Mouse (Mus musculus) activated CD4-positive, CD25-positive, alpha-beta regulatory T cell, adult 9 weeks (primary cell): Measurements from ENCODE around the gene Ntsr2. TPM values are rescaled to one million over a fixed set of nuclear protein-coding genes. Genes with fewer than 3 reads are reported as not detected.

Source experiments
- polyA plus RNA-seq: library from polyadenylated mRNA; unstranded; fragments of 100-300 nt; shearing (Covaris generic); gene quantifications from one replicate; pipeline ENCODE4 v1.2.1, GENCODE M21; 2017

Gene Ntsr2
- not detected for polyA plus RNA-seq

DNA sequence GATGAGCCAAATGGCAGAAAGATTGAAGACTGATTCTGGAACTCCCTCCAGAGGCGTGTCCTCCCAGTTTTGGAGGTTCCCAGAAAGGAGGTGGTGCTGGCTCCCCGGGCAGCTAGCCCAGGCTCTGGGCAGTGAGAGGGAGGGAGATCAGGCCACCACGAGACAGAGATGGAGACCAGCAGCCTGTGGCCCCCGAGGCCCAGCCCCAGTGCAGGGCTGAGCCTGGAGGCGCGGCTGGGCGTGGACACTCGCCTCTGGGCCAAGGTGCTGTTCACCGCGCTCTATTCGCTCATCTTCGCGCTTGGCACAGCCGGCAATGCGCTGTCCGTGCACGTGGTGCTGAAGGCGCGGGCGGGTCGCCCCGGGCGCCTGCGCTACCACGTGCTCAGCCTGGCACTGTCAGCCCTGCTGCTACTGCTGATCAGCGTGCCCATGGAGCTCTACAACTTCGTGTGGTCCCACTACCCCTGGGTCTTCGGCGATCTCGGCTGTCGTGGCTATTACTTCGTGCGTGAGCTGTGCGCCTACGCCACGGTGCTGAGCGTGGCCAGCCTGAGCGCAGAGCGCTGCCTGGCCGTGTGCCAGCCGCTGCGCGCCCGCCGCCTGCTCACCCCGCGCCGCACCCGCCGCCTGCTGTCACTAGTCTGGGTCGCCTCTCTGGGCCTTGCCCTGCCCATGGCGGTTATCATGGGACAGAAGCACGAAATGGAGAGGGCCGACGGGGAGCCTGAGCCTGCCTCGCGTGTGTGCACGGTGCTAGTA, at the start of gene Ntsr2:
Ntsr2 (plus strand) TSS at position 51 of the 762 bp plus-strand sequence.

DNA sequence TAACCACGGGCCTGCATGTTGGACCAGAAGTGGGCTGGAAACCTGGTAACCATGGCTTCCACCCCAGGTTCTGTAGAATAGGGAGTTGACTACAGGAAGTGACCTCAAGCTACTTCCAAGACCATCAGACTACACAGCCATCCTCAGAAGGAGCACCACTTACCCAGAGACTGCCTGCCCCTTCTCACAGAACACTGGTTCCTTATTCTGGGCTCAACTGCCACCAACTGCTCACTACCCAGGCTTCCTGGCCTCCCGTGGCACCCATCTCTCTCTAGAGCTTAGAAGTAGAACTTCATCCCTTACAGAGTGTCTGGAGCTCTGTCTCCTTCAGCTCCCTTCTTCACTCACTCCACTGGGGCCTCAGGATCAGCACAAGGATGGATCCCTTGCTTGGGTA, 42.2 kb upstream of the Ntsr2 start, which contains the start of gene Lpin1:
Lpin1 (minus strand) TSS at position 31 of the 400 bp plus-strand sequence.

Other genes with a start within 250 kb of the Ntsr2 start
- 28.1 TPM for gene Lpin1, start 42.4 kb upstream of the Ntsr2 start, polyA plus RNA-seq
- not detected for gene Greb1, start 147.5 kb downstream of the Ntsr2 start, polyA plus RNA-seq
- gene E2f6, start 157.6 kb downstream of the Ntsr2 start, polyA plus RNA-seq, result 4.0 TPM
- gene Rock2, start 241.5 kb downstream of the Ntsr2 start, polyA plus RNA-seq, result 8.9 TPM